Mouse (Mus musculus) brown adipose tissue, adult 24 weeks (tissue): ENCODE data around the gene Zfp3. TPM values are rescaled to one million over a fixed set of nuclear protein-coding genes. Genes with fewer than 3 reads are reported as not detected.
"Not testable (repeated sequence)": the region's sequence is repeated elsewhere in the genome, so short reads cannot be mapped to it uniquely, and the experiment has no call there.

Source experiments
- H3K27ac ChIP-seq: fragments of 200-500 bp; replicated peaks from 2 replicates; pipeline ENCODE4 v1.5.1; 2012; ENCODE audit warnings: low read depth, mild to moderate bottlenecking, low read length
- H3K4me1 ChIP-seq: fragments of 200-500 bp; 2 replicates; pipeline ENCODE4 v1.6.1; 2012; ENCODE audit warnings: low read length, mixed read lengths; ENCODE audit not compliant: control insufficient read depth, insufficient read depth, insufficient read length
- H3K4me3 ChIP-seq: fragments of 200-500 bp; 2 replicates; pipeline ENCODE4 v1.5.1; 2012; ENCODE audit warnings: low read depth, mild to moderate bottlenecking, low read length, moderate library complexity; ENCODE audit not compliant: insufficient read depth
- polyA plus RNA-seq: library from polyadenylated mRNA; stranded (reverse); fragments of >200 nt; gene quantifications from 2 replicates; pipeline ENCODE4 v1.2.4, GENCODE M21; 2012; ENCODE audit not compliant: missing spikeins, insufficient read depth, insufficient read length

The Zfp3 gene
- polyA plus RNA-seq, 1 experiment = 5.5 TPM

DNA sequence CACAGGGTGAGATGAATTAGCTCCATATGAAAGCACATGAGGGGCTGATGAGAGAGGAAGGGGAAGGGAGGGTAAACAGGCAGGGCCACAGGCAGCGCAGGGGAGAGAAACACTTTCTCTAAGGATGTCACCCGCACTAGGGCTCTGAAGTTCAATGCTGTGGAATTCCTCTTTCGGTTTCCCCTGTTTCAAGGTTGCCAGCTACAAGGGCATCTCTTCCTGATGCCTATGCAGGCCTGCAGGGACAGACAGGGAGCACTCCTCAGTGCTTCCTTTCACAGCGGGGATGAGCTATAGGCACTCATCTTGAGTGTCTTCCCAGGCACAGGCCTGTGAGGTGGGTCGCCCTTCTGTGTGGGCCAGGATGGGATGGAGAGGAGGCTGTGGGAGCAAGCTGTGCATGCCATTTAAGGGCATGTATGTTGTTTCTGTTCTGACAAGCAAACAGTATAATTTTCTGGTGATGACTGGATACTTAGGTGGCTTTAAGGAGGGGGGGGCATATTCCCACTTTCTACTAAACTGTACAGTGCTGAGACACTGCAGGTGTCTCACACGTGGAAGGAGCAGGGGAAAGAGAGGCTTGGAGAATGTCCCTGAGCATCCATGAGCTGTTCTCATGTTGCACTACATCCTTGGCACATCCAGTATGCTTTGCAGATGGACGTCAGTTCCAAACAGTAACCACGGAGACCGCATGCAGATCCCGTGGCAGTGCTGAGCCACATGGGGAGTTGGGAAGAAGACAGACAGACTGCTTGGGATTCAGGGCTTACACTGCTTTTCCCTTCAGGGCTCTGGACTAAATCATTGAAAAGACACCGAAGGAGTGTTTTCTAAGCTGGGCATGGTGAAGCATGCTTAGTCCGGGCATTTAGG is 21.2 kb upstream of the Zfp3 start:
- Histone ChIP-seq H3K27ac (no peak overlapping the region), H3K4me1 (no peaks in the 10 kb centered on the region), H3K4me3 (no peak overlapping the region)

DNA sequence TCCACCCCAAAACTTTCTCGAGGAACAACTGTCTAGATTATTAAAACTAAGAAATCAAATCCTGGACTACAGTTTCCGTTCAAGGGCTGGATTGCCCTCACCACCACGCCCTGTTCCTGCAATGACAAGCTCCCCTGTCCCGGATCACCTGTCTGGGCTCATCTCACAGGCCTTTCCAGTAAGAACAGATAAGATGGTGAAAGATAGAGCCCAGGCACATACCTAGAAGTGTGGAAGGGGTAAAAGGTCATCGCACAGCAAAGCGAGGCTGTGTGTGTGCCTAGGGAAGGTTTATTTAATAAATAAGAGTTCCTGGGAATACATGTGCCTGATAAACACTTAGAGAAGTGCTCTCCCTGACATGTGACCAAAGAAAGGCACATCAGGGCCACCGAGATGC is 18.4 kb upstream of the Zfp3 start:
- no peak overlapping the region for H3K4me3 ChIP-seq
- H3K4me1 ChIP-seq = no peaks in the 10 kb centered on the region
- no peak overlapping the region for H3K27ac ChIP-seq

DNA sequence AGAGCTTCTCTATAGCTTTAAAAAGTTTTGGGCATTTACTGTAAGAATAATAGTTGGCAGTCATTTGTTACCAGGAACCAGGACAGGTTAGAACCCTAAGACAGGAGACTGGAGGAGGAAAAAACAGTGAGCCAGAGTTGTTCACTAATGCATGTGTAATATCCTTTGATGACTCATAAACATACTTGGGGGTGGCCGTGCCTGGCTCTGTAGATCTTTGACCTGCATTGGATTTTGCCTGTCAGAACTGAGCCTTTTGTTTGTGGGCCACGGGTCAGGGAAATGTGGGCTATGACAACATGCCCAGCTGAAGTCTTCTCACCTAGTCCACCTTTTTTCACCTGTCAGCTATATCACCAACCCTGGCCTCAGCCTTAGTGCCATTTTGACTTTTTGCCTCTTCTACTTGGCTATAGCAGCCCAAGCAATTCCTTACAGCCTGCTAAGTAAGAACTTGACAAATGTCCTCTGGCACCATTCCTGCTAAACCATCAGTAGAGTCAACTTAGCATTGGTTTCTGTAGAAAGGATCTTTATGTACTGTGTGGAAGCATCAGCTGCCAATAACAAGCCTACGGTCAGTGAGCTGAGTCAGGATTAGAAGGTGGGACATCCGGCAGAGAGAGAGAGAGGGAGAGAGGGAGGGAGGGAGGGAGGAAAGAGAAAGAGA is 16.0 kb upstream of the Zfp3 start:
- peak overlapping the region; percentile 65 for H3K27ac ChIP-seq
- no peak overlapping the region for H3K4me3 ChIP-seq

DNA sequence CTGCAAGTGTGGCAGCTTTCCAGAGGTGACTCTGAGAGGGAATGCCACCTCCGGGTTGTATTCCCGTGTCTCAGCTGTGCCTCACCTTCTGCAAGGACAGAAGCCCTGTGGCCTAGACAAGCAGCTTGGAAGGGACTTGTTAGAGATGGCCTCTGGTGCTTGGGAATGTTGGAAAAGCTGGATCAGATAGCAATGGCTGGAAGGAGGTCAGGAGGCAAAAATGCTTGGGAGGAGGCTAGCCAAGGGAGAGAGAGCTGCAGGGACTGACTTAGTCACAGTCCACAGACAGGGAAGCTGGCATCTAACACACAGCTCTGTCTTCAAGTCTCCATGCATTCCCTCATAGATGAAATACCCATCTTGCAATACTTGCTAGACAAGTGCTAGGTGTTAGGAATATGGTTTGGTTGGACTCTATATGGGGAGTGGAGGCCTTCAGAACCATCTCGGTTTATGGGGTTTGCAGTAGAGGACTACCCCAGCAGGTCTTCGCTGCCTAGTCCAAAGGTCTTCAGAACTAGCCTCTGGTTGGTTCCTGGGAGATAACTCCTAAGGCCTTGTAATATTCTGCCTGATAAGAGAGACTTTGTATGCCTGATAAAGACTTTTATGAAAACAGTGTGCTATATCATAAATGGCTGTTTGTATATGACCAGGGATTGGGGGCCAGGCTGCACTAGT is 11.5 kb upstream of the Zfp3 start:
- Histone ChIP-seq H3K4me3 (no peak overlapping the region), H3K4me1 (peaks cover 3% of the 10 kb centered on the region; the same call in 1 of the 2 replicates), H3K27ac (peak overlapping the region; percentile 61)

More for the DNA sequence above, 16.0 kb upstream of the Zfp3 start:
- no peaks in the 10 kb centered on the region for H3K4me1 ChIP-seq

DNA sequence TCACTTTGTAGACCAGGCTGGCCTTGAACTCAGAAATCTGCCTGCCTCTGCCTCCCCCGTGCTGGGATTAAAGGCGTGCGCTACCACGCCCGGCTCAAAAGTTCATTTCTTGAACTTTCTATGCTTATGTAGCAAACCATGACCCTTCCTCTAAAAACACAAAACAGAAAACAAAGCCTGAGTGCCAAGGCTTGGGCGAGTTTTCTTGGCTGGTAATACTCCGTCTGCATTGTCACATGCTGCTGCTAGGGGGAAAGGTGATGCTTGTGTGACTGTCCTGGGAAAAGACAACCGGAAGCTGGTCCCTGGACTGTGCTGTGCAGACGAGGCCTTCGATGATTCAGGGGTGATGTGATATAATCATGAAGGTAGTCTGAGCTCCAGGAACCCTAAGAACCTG is 10.9 kb upstream of the Zfp3 start:
- Histone ChIP-seq H3K4me3 (no peak overlapping the region), H3K27ac (peak overlapping the region; percentile 85), H3K4me1 (peaks cover 3% of the 10 kb centered on the region; the same call in 1 of the 2 replicates)

DNA sequence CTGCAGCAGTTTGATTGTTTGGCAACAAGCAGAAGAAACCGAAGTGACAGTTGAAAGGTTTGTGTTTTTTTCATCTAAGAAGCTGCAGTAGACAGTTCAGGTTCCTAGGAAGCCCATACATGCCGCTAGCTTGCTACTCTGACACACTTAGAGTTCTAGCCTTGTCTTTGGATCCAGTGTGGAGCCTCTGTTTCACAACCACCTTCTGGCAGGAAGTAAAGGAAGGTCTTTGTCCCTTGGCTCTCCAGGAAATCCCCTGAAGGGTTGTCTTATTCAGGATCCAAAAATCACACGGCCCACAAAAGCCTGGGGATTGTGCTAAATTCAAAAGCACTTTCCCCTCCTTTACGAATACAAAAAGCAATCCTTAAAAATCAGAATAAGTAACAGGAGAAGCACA is 9.5 kb upstream of the Zfp3 start:
- Histone ChIP-seq H3K4me3 (no peak overlapping the region), H3K27ac (peak overlapping the region; percentile 85), H3K4me1 (peaks cover 3% of the 10 kb centered on the region; the same call in 1 of the 2 replicates)

DNA sequence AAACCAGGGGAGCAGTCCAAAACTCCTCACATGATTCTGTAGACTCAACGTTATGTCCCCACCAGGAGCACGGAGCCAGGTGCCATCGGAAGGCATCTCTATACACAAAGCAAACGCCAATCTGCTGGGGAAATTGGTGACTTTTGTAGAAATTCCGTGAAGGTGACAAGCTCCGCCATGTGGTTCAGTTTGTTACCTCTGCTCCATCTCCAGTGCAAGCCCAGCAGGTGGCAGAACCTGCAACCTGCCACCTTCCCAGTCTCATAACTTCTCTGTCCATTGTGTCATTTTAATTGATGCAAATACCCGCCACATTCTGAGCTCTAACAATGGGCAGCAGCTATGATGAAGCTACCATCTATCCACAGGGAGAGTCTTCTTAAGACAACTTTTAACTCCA is 9.1 kb upstream of the Zfp3 start:
- Histone ChIP-seq H3K4me3 (no peak overlapping the region), H3K27ac (peak overlapping the region; percentile 38; the same call in 1 of the 2 replicates), H3K4me1 (peaks cover 3% of the 10 kb centered on the region; the same call in 1 of the 2 replicates)

DNA sequence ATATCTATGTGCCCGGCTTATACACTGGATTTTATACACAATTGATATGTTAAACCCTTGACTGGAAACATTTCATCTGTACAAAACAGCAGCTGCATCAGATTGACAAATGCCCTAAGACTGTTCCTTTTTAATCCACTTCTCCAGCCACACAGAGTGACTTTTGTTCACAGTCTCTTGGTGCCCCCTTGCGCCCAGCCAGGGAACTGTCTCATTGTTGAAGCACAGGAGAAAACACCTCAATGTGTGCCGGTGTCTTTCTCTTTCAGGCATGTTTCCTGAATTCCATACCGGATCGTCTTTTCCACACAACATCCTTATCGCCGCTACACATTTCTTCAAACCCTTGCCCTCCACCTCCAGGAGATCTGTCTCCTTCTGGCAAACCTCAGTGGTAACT is 8.4 kb upstream of the Zfp3 start:
- Histone ChIP-seq H3K4me3 (no peak overlapping the region), H3K4me1 (peaks cover 3% of the 10 kb centered on the region; the same call in 1 of the 2 replicates), H3K27ac (no peak overlapping the region)

DNA sequence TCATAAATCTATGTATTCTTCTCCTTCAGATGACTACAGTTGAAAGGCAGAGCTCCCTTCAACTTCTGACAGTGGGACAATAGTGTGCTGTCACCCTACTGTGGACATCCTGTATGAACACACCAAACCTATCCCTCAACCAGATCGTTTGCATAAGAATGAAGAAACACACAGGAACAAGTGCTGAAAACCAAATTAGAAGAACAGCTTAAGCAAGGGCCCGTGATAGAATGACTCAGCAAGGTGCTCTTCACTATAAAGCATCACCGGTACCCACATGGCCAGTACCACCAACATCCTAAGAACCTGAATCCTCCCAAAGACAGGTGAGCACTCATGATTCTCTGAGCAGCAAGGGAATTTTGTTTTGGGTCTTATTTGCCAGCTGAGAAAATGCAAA is 3.6 kb upstream of the Zfp3 start:
- H3K4me1 ChIP-seq, H3K4me3 ChIP-seq, H3K27ac ChIP-seq: not testable (repeated sequence)

DNA sequence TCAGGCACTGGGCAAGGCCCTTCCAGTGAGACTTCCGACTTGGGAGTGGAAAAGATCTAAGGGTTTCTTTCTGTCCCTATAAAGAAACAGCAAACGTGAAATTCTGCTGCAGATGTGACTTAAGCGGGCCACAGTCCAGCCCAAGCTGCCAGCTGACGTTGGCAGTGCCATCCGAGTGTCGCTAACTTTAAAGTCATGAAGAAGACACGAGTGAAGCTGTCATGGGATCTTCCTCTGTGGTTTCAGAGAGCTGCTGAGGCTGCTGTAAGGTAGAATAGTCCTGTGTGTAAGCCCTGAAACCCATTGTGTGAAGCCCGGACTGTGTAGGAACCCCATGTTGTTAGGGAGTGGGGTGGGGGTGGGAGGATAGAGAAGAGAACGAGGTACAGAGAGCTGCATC is 1.4 kb upstream of the Zfp3 start:
- Histone ChIP-seq H3K27ac (no peak overlapping the region), H3K4me1 (0 out of 2 replicates have a peak, but pooled peaks cover 2% of the 10 kb centered on the region), H3K4me3 (no peak overlapping the region)

DNA sequence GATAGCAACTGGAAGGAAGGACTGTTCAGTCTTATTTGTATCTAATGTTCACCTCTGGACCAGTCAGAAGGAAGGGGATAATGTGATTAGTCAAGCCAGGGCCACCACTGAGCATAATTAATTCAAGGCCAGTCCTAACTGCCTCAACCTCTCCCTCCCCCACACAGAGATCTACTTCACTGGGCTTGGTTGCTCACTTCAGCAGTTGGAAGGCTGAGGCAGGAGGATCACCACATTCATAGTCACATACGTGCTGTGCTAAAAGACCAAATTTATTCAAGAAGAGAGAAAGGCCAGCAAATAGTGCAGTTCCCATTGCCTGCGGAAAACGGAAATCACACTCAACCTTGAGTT is 450 bp upstream of the Zfp3 start:
- 0 out of 2 replicates have a peak, but pooled peaks cover 2% of the 10 kb centered on the region for H3K4me1 ChIP-seq
- H3K4me3 ChIP-seq = peak overlapping the region; percentile 73
- H3K27ac ChIP-seq = no peak overlapping the region

DNA sequence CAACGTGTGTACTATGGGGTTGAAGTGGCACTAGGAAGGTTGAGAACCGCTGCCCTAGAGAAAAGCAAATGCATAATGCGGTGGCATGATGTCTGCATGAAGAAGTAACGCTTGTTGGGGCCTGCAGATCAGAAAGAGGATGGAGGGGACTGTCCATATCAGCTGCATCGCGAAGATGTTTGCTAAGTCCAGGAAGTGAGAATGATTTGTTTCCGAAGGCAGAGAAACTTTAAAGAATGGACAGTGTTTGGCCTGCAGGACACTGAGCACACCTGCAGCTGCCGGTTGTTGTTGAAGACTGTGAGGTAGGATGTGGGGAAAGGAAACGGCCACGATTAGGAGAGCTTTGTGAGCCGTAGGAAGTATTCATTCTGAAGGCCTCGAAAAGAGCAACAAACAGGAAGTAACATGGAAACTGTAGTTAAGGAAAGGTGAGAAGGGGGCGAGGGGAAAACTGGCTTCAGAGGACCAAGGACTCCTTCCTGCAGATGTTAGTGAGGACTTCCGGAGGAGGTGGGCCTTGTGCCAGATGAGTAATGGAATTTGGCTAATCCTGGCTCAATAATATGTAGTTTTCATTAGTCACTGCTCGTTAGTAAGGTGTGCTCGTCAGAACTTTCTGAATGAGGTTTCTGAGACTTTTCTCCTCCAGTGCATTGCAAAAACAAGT is 1.9 kb downstream of the Zfp3 start:
- Histone ChIP-seq H3K4me1 (0 out of 2 replicates have a peak, but pooled peaks cover 2% of the 10 kb centered on the region), H3K27ac (peak overlapping the region; percentile 45), H3K4me3 (0 out of 2 replicates have a peak overlapping the region, but pooled peaks have one; percentile 9)

DNA sequence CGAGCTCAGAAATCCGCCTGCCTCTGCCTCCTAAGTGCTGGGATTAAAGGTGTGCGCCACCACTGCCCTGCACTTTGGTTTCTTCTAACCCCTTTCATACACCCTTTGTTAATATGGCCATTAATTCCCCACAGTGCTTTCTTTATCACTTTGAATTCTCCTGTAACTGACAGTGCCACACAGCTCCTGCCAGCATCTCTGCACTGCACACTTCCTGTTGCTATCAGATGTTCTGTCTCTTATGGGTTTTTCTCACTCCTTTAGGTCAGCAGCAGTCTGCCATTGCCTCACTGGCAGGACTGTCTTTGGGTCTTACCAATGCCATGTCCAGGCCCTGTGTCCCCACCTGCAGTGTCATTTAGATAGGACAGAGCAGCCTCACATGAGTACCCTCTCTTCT is 6.8 kb downstream of the Zfp3 start:
- Histone ChIP-seq H3K4me3 (no peak overlapping the region), H3K4me1 (peaks cover 3% of the 10 kb centered on the region; the same call in 1 of the 2 replicates), H3K27ac (no peak overlapping the region)

DNA sequence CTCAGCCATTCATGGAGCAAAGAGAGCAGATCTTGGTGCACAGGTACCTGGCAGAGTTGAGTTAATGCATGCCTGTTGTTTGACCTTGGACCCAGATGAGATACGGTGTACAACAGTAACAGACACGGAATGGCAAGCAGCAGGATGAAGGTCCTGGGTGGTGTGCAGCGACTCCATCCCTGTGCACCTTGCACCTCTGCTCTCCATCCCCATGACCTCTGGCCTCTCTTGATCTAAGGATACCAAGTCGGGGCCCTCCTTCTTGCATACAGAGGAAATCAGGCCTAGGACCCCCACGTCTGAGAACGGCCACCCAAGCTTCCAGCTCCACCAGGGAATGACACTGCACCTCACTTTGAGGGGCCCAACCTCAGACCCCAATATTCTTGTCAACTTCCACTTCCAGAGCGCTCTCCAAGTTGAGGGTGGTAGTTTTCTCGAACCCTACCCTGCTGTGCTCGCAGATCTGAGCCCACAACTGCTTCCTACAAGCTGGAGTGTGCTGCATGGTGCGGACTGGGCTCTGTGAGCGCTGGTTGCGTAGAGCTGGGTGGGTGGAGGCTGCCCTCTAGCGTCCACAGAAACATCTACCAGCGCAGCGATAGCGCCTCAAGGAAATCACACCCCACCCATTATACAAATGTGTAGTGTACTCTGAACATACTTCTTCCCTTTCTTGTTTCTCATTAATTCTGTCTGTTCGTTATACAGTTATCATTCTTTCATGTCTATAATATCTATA is 13.0 kb downstream of the Zfp3 start:
- H3K4me1 ChIP-seq = peaks cover 3% of the 10 kb centered on the region; the same call in 1 of the 2 replicates
- no peak overlapping the region for H3K27ac ChIP-seq
- H3K4me3 ChIP-seq = no peak overlapping the region
